Mouse (Mus musculus): Measurements from ENCODE around the gene Hid1.

The Hid1 gene

DNA sequence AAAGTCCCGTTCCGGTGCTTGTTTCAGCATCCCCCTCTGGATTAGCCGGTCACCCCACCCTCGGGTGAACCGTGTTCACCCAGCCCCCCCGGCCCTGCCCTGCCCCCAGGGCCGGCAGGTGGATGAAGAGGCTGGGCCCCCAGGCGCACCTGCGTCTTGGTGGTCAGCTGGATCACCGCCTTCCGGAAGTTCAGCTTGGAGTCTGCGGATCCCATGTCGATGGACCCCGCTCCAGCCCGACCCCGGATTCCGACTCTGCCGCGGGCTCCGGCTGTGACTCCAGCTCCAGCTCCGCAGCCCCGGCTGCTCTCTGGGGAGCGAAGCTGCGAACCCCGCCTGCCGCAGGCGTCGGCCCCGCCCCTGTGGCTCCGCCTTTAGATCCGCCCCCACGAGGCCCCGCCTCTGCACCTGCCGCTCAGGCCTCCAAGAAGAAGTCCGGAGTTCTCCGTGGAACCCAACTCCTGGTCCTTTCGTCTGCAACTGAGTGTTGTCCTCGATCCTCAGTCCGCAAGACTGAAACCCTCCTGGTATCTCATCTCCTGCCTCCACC, at the start of gene Hid1:
Gene Hid1 (minus strand): TSS at position 362 of the 550 bp plus-strand sequence.
- TF ChIP-seq GATA4 (IDR thresholded peaks at IDR 0.05; ENCODE audit: insufficient replicate concordance, low read length): no peak

DNA sequence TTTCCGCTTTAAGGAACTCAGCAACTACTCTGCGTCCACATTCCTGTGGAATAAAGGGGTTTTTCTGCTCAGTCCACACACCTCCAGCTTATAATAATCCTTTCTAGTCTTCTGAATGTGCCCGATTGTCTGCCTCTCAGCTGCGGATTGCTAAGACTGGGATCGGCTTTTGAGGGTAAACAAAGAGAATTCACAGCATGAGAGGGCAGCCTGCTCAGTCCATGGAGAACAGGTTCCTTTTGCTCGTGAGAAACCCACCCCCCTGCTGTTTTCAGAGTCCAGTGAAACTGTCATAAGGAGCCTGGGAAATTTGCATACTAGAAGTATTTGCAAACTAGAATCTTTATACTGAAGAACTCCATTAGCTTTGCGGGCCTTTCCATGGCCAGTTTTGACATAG, 42.0 kb upstream of the Hid1 start:
- TF ChIP-seq GATA4 (IDR thresholded peaks at IDR 0.05; ENCODE audit: insufficient replicate concordance, low read length): no peak

DNA sequence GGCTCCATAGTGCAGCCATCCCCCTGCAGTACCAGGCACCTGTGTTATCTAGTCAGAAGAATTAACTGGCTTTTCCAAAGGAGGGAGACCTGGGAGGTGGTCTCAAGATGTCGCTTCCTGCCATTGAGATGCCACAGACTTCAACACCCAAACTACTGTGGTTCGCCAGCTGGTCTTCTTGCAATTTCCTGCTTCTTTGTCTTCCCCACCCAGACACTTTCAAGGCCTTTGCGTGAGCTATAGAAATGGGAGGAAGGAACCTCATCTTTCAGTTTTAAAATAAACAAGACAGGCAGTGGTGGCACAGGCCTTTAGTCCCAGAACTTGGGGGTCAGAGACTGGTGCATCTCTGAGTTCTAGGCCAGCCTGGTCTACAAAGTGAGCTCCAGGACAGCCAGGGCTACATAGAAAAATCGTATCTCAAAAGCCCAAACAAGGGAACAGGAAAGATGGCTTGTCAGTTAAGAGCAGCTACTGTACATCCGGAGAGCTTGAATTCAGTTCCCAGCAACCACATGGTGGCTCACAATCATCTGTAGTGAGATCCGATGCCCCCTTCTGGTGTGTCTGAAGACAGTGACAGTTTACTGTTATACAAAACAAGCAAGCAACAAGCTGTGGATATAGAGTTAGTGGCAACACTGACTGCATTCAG, 40.8 kb upstream of the Hid1 start:
- no peak for TF ChIP-seq GATA4 (IDR thresholded peaks at IDR 0.05; ENCODE audit: insufficient replicate concordance, low read length)

DNA sequence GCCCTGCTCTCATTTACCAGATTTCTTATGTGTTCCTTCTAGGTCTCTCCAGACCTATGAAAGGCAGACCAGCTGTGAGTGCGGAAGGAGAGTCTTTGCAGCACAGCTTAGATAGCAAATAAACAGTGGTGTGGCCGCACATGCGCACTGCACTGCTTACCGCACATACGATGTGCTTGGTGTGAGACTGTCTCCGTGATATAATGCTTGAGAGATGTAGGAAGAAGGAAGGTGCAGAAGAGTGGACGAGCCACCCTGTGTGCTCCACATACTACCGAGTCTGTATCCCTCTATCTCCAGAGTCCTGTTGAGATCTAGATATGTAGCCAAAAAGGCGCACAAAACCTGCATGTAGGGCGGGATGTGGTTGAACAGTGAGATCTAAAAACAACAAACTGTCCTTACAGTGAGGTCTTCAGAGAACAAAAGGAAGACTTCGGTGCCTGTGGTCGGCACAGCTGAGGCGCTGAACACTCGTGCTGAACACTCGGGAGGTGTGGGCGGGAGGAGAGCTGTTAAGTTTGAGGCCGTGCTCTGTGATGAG, 39.4 kb upstream of the Hid1 start:
- no peak for TF ChIP-seq GATA4 (IDR thresholded peaks at IDR 0.05; ENCODE audit: insufficient replicate concordance, low read length)

DNA sequence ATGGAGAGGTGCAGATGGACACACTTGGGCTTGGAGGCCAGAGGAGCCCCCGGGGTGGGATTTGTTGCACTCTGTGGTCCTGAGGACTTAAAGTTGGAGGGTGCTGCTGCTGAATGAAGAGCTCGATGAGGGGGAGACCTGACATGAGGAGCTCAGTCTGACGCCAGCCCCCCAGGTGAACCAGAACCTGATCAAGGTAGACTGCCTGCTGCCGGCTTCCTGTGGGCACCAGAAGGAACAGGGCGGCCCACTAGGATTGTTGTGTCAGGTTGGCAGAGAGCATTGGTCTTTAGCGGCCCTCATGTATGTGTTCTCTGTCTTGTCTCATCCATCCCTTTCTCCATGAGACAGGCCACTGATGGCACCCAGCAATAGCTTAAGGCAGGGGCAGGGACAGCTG, 38.2 kb upstream of the Hid1 start:
- TF ChIP-seq GATA4 (IDR thresholded peaks at IDR 0.05; ENCODE audit: insufficient replicate concordance, low read length): no peak

DNA sequence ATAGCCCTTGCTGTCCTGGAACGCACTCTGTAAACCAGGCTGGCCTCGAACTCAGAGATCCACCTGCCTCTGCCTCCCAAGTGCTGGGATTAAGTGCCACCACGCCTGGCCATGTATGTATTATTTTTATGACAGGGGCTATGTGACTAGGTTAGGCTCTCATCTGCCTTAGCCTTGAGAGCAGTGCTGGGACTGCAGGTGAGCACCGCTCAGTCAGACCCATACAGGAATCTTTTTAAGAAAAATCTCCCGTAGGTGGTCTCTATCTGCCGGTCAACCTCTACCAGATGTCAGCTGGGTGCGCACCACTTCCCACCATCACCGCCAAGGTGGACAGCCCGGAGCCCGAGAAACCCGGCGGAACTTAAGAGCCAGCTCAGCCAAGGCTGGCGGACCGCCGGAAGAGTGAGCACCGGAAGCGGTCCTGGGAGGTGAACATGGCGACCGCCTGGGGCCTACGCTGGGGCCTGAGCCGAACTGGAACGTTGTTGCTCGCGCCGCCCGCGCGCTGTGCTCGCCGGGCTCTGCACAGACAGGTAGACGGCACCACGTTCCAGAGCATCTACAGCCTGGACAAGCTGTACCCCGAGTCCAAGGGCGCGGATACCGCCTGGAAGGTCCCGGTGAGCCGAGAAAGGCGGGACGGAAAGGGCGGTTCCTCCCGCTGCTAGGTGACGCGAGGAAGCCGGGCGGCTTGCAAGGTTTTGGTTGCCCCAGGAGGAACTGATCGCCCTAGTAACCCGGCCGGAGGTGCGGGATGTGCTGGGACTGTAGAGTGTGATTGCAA, 36.0 kb upstream of the Hid1 start, which contains the start of gene Mrpl58:
Gene Mrpl58 (plus strand): TSS at position 415 of the 787 bp plus-strand sequence.
- 0 out of 2 replicates have a peak, but pooled peaks have one; percentile 28 for TF ChIP-seq GATA4 (IDR thresholded peaks at IDR 0.05; ENCODE audit: insufficient replicate concordance, low read length)

DNA sequence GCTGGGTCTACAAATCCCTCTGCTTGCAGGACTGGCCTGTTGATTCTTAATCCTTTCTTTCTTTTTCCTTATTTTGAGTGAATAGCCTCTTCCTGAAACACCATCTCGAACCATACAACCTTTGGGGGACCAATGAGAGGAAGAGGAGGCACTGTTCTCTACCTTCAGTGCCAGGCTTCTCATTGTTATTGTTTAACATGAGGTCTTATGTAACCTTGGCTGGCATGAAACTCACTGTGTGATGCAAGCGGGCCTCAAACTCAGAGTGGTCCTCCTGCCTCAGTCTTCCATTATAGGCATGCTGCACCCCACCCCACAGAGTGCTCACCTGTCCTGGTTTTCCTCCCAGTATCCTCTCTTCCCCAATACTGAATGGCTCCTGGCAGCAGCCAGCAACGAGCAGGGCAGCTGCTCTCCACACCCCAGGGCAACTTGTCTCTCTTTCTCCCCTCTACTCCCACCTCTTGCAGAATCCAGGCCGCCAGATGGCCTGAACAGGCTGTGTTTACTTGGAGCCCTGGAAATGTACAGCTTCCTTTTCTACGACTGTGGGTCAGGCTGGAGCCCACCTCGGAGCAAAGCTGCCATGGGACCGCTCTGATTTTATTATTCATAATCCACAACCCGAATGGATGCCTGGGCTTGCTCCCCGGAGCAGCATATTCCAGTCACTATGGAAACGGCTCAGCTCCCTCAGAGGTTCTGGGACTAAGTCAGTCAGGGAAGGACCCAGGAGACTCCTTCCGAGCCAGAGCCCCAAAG, 33.3 kb upstream of the Hid1 start:
- no peak for TF ChIP-seq GATA4 (IDR thresholded peaks at IDR 0.05; ENCODE audit: insufficient replicate concordance, low read length)

DNA sequence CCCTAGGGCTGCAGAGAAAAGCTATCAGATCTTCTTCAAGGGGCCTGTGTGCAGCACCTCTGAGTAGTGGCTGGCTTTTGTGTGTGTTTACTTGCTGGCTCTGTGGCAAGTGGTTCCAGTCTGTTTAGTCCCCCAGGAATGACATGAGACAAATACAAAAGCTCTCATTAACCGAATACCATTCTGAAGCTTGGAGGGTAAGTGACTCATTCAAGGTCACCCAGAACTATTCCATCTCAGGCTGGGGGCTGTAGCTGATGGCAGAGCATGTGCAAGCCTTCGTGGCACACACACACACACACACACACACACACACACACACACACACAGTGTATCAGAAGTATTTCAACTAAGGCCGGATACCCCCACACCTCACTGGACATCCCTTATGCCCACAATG, 32.6 kb upstream of the Hid1 start:
- no peak for TF ChIP-seq GATA4 (IDR thresholded peaks at IDR 0.05; ENCODE audit: insufficient replicate concordance, low read length)

DNA sequence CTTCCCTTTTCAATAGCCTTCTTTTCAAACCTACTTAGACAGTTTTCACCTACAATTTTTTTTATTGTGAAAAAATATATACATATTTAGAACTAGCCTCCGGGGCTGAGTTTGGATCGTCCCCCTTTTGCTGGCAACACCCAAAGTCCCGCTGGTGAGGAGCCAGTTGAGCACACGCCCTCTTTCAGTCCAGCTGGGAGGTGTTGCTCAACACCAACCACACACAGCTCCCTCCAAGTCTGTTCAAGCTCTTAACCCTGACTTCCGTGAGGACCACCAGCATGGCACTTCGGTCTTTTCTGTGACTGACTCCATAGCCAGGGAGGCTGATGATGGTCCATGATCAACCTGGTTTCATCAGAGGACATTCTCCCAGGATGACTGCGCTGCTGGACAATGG, 30.5 kb upstream of the Hid1 start:
- TF ChIP-seq GATA4 (IDR thresholded peaks at IDR 0.05; ENCODE audit: insufficient replicate concordance, low read length): no peak

DNA sequence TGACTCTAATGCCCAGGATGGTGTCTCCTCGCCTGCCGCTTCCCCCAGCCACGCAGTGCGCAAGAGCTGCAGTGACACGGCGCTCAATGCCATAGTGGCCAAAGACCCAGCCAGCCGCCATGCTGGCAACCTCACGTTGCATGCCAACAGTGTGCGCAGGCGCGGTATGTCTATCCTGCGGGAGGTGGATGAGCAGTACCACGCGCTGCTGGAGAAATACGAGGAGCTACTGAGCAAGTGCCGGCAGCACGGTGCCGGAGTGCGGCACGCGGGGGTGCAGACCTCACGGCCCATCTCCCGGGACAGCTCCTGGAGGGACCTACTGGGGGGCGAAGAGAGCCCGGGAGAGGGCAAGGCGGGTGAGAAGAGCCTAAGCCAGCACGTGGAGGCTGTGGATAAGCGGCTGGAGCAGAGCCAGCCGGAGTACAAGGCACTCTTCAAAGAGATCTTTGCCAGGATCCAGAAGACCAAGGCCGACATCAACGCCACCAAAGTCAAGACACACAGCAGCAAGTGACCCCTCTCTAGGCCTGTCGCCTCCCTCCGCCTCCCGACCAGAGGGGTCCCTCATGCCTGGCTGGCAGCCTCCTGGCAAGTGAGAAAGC, 26.3 kb upstream of the Hid1 start:
- no peak for TF ChIP-seq GATA4 (IDR thresholded peaks at IDR 0.05; ENCODE audit: insufficient replicate concordance, low read length)

DNA sequence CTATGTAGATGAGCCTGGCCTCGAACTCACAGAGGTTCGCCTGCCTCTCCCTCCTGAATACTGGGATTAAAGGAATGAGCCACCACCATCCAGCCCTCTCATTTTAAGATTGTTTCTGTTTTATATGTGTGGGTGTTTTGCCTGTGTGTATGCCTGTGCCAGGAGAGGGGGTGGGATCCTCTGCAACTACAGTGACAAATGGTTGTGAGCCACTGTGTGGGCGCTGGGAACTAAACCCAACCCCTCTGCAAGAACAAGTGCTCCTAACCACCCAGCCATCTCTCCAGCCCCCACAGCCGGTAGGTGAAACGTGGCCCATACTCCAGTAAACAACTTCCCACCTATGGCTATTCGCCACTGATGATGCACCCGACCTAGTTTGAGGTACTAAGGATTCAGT, 23.8 kb upstream of the Hid1 start:
- no peak for TF ChIP-seq GATA4 (IDR thresholded peaks at IDR 0.05; ENCODE audit: insufficient replicate concordance, low read length)

DNA sequence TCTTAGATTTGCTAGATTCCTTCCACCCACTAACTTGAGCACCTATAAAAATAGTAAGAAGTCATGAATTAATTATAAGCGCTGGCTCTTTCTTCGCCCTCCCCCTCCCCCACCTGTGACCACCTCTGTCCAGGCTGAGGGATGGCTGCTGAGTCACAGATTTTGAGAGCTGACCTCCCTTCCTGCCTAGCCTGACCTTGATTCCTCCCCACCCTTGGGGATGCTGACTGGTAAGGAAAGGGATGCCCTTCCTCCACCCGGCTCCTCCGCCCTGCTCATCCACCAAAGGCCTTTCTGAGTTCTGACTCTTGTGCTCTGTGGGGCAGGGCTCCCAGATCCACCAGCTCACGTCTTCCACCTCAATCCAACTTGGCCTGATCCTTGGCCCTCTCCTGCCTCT, 17.0 kb upstream of the Hid1 start:
- no peak for TF ChIP-seq GATA4 (IDR thresholded peaks at IDR 0.05; ENCODE audit: insufficient replicate concordance, low read length)

DNA sequence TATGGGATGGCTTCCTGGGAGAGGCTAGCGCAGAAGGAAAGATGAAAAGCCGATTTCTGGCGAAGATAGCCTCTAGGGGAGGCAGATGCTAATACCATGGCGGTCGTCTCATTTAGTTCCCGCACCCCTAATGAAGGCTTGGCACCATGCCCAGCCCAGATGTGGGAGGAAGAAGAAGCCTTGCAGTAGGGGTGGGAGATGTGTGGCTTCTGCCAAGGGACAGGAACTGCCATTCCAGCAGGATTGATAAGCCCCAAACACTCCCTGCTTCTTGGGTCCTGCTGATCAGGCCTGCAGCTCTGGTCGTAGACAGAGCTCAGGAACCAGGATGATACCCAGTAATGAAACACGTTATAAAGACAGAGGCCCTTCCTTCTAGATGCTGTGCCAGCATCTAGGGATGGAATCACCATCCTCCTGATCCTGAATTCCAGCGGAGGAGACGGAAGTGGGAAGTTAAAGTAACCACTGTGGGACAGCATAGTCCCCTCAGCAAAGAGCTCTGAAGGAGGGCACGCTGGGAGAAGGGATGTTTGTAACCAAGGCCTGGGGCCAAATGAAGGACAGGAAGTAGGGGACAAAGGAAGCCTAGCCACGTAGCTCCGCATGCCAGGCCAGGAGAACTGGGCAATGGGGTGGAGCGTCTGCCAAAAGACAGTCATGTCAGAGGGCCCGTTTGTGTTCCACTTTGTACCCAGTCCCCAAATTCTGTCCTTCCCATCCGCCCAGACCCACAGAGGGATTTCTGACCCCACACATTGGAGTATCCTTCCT, 16.3 kb upstream of the Hid1 start:
- no peak for TF ChIP-seq GATA4 (IDR thresholded peaks at IDR 0.05; ENCODE audit: insufficient replicate concordance, low read length)

DNA sequence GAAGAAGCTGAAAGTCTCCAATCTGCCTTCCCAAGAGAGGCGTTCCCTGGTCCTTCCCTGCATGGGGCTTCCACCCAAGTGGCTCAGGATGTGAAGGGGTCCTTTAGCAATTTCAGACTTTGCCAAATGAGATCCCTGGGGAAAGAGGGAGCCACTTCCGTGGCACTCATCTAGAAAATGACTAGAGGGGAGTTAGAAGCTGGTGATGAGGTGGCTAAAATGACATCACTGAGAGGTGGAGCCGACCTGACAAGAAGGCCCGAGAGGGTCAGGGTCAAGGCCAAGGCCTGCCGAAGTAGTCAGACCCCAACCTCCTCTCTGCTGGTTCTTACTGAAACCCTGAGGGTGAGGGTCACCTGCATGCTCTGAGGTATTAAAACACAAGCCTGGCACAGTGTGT, 15.3 kb upstream of the Hid1 start:
- no peak for TF ChIP-seq GATA4 (IDR thresholded peaks at IDR 0.05; ENCODE audit: insufficient replicate concordance, low read length)

All from liver, adult (tissue).